Mouse (Mus musculus) layer of hippocampus, adult 11-12 months (tissue): ENCODE data around the gene S100a2.

Experiments
- DNase-seq: peaks from one replicate; pipeline ENCODE4 v3.0.0; 2022; ENCODE audit warnings: low spot score

The S100a2 gene

GRCm38 (mm10) chr3:90589947-90590346 lies at the start of gene S100a2:
S100a2 (plus strand) TSS chr3:90590247.
- no peak for DNase-seq

GRCm38 (mm10) chr3:90540904-90541303 lies 49.1 kb upstream of the S100a2 start:
- DNase-seq = peak; percentile 55

GRCm38 (mm10) chr3:90549676-90550420 lies 40.2 kb upstream of the S100a2 start:
- no peak for DNase-seq

- DNase-seq = no peak
Observed at GRCm38 (mm10) chr3:90550421-90550790, 39.6 kb upstream of the S100a2 start.

GRCm38 (mm10) chr3:90552231-90552630 lies 37.8 kb upstream of the S100a2 start:
- DNase-seq = no peak

GRCm38 (mm10) chr3:90555954-90556353 lies 34.1 kb upstream of the S100a2 start:
- DNase-seq = peak; percentile 50

GRCm38 (mm10) chr3:90560008-90560628 lies 29.9 kb upstream of the S100a2 start, which contains the start of gene S100a3:
S100a3 (plus strand) TSS chr3:90560578.
- DNase-seq = no peak

GRCm38 (mm10) chr3:90574691-90575090 lies 15.4 kb upstream of the S100a2 start:
- DNase-seq = no peak

- no peak for DNase-seq
Observed at GRCm38 (mm10) chr3:90575320-90575719, 14.7 kb upstream of the S100a2 start.

- DNase-seq = no peak
Observed at GRCm38 (mm10) chr3:90576351-90577001, 13.6 kb upstream of the S100a2 start.

GRCm38 (mm10) chr3:90579433-90579832 lies 10.6 kb upstream of the S100a2 start:
- DNase-seq = no peak

- DNase-seq = no peak
Observed at GRCm38 (mm10) chr3:90581141-90581540, 8.9 kb upstream of the S100a2 start.

GRCm38 (mm10) chr3:90582156-90582555 lies 7.9 kb upstream of the S100a2 start:
- no peak for DNase-seq

- no peak for DNase-seq
Observed at GRCm38 (mm10) chr3:90582556-90582955, 7.5 kb upstream of the S100a2 start.

- DNase-seq = no peak
Observed at GRCm38 (mm10) chr3:90583893-90584292, 6.2 kb upstream of the S100a2 start.

GRCm38 (mm10) chr3:90585595-90585994 lies 4.5 kb upstream of the S100a2 start:
- peak; percentile 63 for DNase-seq

- DNase-seq = no peak
Observed at GRCm38 (mm10) chr3:90586016-90586643, 3.9 kb upstream of the S100a2 start.

GRCm38 (mm10) chr3:90586906-90587305 lies 3.1 kb upstream of the S100a2 start:
- DNase-seq = no peak

- peak; percentile 28 for DNase-seq
Observed at GRCm38 (mm10) chr3:90587361-90588101, 2.5 kb upstream of the S100a2 start.

GRCm38 (mm10) chr3:90589390-90589789 lies 657 bp upstream of the S100a2 start:
- no peak for DNase-seq

GRCm38 (mm10) chr3:90594466-90594865 lies 4.4 kb downstream of the S100a2 start:
- no peak for DNase-seq

GRCm38 (mm10) chr3:90595556-90595955 lies 5.5 kb downstream of the S100a2 start:
- no peak for DNase-seq
